Mouse (Mus musculus): ENCODE measurements around the gene 2310039H08Rik. TPM values are rescaled to one million over a fixed set of nuclear protein-coding genes. Genes with fewer than 3 reads are reported as not detected.
A peak's percentile ranks its signal among the peaks of the same experiment; 100 is the strongest.

The 2310039H08Rik gene
- polyA plus RNA-seq, 1 experiment from 2014 or later = 192 TPM

DNA sequence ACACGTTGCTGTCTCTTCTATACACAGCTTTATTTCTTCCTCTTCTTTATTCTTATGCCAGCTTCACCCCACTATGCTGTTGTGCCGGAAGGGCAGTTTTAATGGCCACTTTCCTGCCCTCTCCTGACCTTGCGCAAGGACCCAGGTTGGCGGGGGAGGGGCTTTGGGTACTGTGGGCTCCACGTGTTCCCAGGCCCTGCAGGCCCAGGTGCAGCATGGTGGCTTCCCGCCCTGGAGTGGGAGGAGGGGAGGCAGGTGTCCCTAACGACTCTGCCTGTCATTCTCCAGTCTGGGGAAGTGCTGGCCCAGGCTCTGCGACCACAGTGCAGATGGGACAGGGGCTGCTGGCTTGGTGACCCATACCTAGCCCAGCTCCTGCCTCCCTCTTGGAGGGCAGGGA lies 4.6 kb upstream of the 2310039H08Rik start:
- Histone ChIP-seq H3K4me1 (ENCODE audit: insufficient read depth) (peaks cover 12% of the 10 kb centered on the region), H3K36me3 (replicated peaks; ENCODE audit: insufficient read depth, low read length) (no peaks in the 10 kb centered on the region), H3K9me3 (ENCODE audit: low read length) (no peaks in the 10 kb centered on the region), H3K27ac (ENCODE audit: low read depth) (no peak overlapping the region), H3K9ac (replicated peaks) (no peak overlapping the region), H3K4me2 (ENCODE audit: low read depth, low read length) (no peak overlapping the region), H3K4me3 (ENCODE audit: low read depth, low read length) (no peak overlapping the region), H3K27me3 (ENCODE audit: insufficient read depth, low read length) (no peaks in the 10 kb centered on the region)
- ATAC-seq = 0 out of 2 replicates have a peak, but pooled peaks have one; percentile 21
- DNase-seq = peak; percentile 66
- WGBS (ENCODE audit: insufficient replicate concordance) = 40% methylated on average over 8 of the region's 8 CpGs
- TF ChIP-seq EP300 (IDR thresholded peaks at IDR 0.05; ENCODE audit: low read depth) (no peak), CTCF (IDR thresholded peaks at IDR 0.05; ENCODE audit: low read depth) (no peak)

GRCm38 (mm10) chr17:46770546-46770945 lies 1.9 kb upstream of the 2310039H08Rik start:
- WGBS (ENCODE audit: insufficient replicate concordance) = 89% methylated on average over 11 of the region's 11 CpGs
- Histone ChIP-seq H3K4me2 (ENCODE audit: low read depth, low read length) (no peak overlapping the region), H3K27me3 (ENCODE audit: insufficient read depth, low read length) (no peaks in the 10 kb centered on the region), H3K9me3 (ENCODE audit: low read length) (no peaks in the 10 kb centered on the region), H3K4me1 (ENCODE audit: insufficient read depth) (peaks cover 19% of the 10 kb centered on the region), H3K9ac (replicated peaks) (no peak overlapping the region), H3K4me3 (ENCODE audit: low read depth, low read length) (no peak overlapping the region), H3K27ac (ENCODE audit: low read depth) (no peak overlapping the region), H3K36me3 (replicated peaks; ENCODE audit: insufficient read depth, low read length) (peaks cover 6% of the 10 kb centered on the region)
- ATAC-seq (no peak), DNase-seq (no peak)
- TF ChIP-seq CTCF (IDR thresholded peaks at IDR 0.05; ENCODE audit: low read depth) (no peak), EP300 (IDR thresholded peaks at IDR 0.05; ENCODE audit: low read depth) (no peak)

DNA sequence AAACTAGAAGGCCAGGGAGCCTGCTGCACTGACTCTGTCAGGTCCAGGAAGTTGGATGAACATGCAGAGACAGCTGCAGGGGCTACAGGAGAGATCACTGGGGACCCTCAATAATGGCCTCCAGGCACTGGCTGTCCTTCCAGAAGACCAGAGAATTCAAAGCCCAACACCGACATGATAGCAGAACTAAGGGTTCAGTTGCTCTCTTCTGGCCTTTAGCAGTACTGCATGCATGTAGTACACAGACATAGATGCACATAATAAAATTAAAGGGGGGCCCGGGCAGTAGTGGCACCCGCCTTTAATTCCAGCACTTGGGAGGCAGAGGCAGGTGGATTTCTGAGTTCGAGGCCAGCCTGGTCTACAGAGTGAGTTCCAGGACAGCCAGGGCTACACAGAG lies 1.4 kb upstream of the 2310039H08Rik start:
- no peaks in the 10 kb centered on the region for H3K9me3 ChIP-seq (ENCODE audit: low read length)
- H3K27me3 ChIP-seq (ENCODE audit: insufficient read depth, low read length) = no peaks in the 10 kb centered on the region
- 74% methylated on average over 4 of the region's 4 CpGs for WGBS (ENCODE audit: insufficient replicate concordance)
- no peak overlapping the region for H3K27ac ChIP-seq (ENCODE audit: low read depth)
- no peak for ATAC-seq
- H3K4me2 ChIP-seq (ENCODE audit: low read depth, low read length) = no peak overlapping the region
- peaks cover 10% of the 10 kb centered on the region for H3K36me3 ChIP-seq (replicated peaks; ENCODE audit: insufficient read depth, low read length)
- H3K4me3 ChIP-seq (ENCODE audit: low read depth, low read length) = no peak overlapping the region
- peaks cover 19% of the 10 kb centered on the region for H3K4me1 ChIP-seq (ENCODE audit: insufficient read depth)
- no peak for DNase-seq
- TF ChIP-seq EP300 (IDR thresholded peaks at IDR 0.05; ENCODE audit: low read depth) (no peak), CTCF (IDR thresholded peaks at IDR 0.05; ENCODE audit: low read depth) (peak; percentile 49)
- no peak overlapping the region for H3K9ac ChIP-seq (replicated peaks)

DNA sequence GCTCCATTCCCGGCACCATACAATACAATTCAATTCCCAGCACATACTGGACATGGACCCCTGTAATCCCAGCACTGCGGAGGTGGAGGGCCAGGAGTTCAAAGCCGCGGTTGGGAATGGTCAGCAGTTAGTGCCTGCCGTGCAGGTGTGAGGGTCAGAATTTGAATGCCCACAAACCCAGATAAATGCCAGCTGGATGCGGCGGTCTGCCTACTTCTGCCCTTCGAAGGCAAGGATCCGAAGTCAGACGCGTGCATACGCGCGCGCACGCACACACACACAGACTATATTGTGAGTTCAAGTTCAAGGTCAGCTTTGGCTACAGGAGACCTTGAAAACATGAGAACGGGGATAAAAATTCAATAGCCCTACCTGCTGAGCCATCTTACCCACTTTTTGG lies 819 bp upstream of the 2310039H08Rik start:
- Histone ChIP-seq H3K9ac (replicated peaks) (peak overlapping the region; percentile 90), H3K27ac (ENCODE audit: low read depth) (peak overlapping the region; percentile 90; the same call in 1 of the 2 replicates)

DNA sequence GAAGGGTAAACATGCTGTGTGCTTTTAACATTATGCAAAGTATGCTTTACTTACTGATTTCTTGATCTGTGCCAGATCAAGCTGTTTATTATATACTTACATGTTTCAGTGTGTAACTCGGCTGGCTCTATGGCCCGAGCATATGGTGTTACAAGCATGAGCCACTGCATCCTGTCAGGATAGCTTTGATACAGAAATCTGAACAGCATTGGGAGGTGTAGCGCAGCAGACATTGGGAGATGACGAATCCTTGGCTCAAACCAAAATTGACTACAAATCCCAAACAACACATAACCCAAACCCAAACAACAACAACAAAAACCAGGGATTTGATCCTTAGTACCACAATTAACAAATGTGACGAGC lies 414 bp upstream of the 2310039H08Rik start:
- peak overlapping the region; percentile 90 for H3K27ac ChIP-seq (ENCODE audit: low read depth)
- peaks cover 19% of the 10 kb centered on the region for H3K4me1 ChIP-seq (ENCODE audit: insufficient read depth)
- H3K9me3 ChIP-seq (ENCODE audit: low read length) = no peaks in the 10 kb centered on the region
- H3K9ac ChIP-seq (replicated peaks) = peak overlapping the region; percentile 90
- WGBS (ENCODE audit: insufficient replicate concordance) = 7% methylated on average over 5 of the region's 5 CpGs
- H3K36me3 ChIP-seq (replicated peaks; ENCODE audit: insufficient read depth, low read length) = peaks cover 15% of the 10 kb centered on the region
- no peaks in the 10 kb centered on the region for H3K27me3 ChIP-seq (ENCODE audit: insufficient read depth, low read length)
- peak overlapping the region; percentile 80 for H3K4me3 ChIP-seq (ENCODE audit: low read depth, low read length)
- DNase-seq (no peak), ATAC-seq (peak; percentile 14)
- no peak for TF ChIP-seq CTCF (IDR thresholded peaks at IDR 0.05; ENCODE audit: low read depth)
- TF ChIP-seq EP300 (IDR thresholded peaks at IDR 0.05; ENCODE audit: low read depth) = no peak
- peak overlapping the region; percentile 90 for H3K4me2 ChIP-seq (ENCODE audit: low read depth, low read length)

More for the DNA sequence above, 819 bp upstream of the 2310039H08Rik start:
- peak overlapping the region; percentile 90 for H3K4me2 ChIP-seq (ENCODE audit: low read depth, low read length)
- peaks cover 19% of the 10 kb centered on the region for H3K4me1 ChIP-seq (ENCODE audit: insufficient read depth)
- ATAC-seq (no peak), DNase-seq (no peak)
- no peaks in the 10 kb centered on the region for H3K27me3 ChIP-seq (ENCODE audit: insufficient read depth, low read length)
- peak overlapping the region; percentile 80; the same call in 1 of the 2 replicates for H3K4me3 ChIP-seq (ENCODE audit: low read depth, low read length)
- TF ChIP-seq CTCF (IDR thresholded peaks at IDR 0.05; ENCODE audit: low read depth) (no peak), EP300 (IDR thresholded peaks at IDR 0.05; ENCODE audit: low read depth) (no peak)
- 67% methylated on average over 17 of the region's 17 CpGs for WGBS (ENCODE audit: insufficient replicate concordance)
- no peaks in the 10 kb centered on the region for H3K9me3 ChIP-seq (ENCODE audit: low read length)
- peaks cover 15% of the 10 kb centered on the region for H3K36me3 ChIP-seq (replicated peaks; ENCODE audit: insufficient read depth, low read length)

DNA sequence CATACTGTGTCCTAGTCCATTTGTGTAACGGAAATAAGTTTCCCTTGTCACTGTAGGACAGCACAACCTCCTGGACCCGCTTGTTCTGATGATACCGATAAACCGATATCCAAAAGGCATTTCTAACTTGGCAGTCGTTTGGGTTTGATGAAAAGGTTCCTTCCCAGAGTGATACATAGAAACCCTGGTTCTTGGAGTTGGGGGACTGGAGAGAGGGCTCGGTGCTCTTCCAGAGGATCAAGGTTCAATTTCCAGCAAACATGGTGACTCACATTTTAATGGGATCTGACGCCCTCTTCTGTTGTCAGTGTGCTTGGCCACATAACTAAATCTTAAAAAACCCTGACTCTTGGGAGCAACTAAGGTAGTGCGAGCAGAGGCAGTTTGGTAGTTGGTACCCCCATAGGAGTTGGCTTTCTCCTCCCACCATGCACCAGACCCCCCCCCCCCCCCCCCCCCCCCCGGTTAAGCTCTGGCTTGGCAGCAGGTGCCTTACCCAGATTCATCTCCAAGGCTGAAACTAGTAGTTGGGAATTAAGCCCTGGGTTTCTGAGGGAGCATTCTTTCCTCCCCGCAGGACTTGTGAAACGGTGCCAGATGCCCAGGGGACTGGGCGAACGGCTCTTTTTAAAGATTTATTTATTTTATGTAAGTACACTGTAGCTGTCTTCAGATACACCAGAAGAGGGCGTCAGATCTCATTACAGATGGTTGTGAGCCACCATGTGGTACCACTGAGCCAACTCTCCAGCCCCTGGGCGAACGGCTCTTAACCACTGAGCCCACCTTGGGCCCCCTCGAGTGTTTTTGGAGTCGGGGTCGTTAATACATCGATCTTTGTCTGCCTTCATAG lies 1.1 kb downstream of the 2310039H08Rik start:
- Histone ChIP-seq H3K9me3 (ENCODE audit: low read length) (no peaks in the 10 kb centered on the region), H3K4me2 (ENCODE audit: low read depth, low read length) (peak overlapping the region; percentile 90), H3K4me3 (ENCODE audit: low read depth, low read length) (peak overlapping the region; percentile 80), H3K27ac (ENCODE audit: low read depth) (peak overlapping the region; percentile 90), H3K36me3 (replicated peaks; ENCODE audit: insufficient read depth, low read length) (peaks cover 27% of the 10 kb centered on the region), H3K27me3 (ENCODE audit: insufficient read depth, low read length) (no peaks in the 10 kb centered on the region), H3K4me1 (ENCODE audit: insufficient read depth) (peaks cover 17% of the 10 kb centered on the region), H3K9ac (replicated peaks) (peak overlapping the region; percentile 90)
- TF ChIP-seq EP300 (IDR thresholded peaks at IDR 0.05; ENCODE audit: low read depth) = no peak
- TF ChIP-seq CTCF (IDR thresholded peaks at IDR 0.05; ENCODE audit: low read depth) = peak; percentile 45
- DNase-seq = peak; percentile 54
- WGBS (ENCODE audit: insufficient replicate concordance) = 9% methylated on average over 19 of the region's 20 CpGs
- ATAC-seq = peak; percentile 27; the same call in 1 of the 2 replicates
